Mouse (Mus musculus) hindbrain, postnatal 0 days (tissue): ENCODE measurements at regions not wholly inside any gene's neighbourhood (a gene's known extent, or its start where the extent isn't known, plus 50 kb on each side); places are given as distances from the start of the nearest gene placed in this dataset.

Experiments
- ATAC-seq: fragments of 200-750 bp; cut with Nextera tagmentation; 2 replicates; pipeline ENCODE4 v1.8.0; 2017; ENCODE audit warnings: mild to moderate bottlenecking, moderate TSS enrichment, moderate library complexity
- DNase-seq: peaks from one replicate; pipeline ENCODE4 v3.0.0-alpha.2; 2015; ENCODE audit warnings: low spot score
- H3K27ac ChIP-seq: fragments of 300-500 bp; sonication (generic); 2 replicates; pipeline ENCODE4 v1.5.1; 2014; ENCODE audit warnings: mild to moderate bottlenecking
- H3K27me3 ChIP-seq: fragments of 300-500 bp; sonication (generic); 2 replicates; pipeline ENCODE4 v1.6.1; 2014; ENCODE audit warnings: low read length, mixed read lengths; ENCODE audit not compliant: insufficient read depth
- H3K36me3 ChIP-seq: fragments of 300-500 bp; sonication (generic); 2 replicates; pipeline ENCODE4 v1.6.1; 2014; ENCODE audit warnings: low read length, mixed read lengths; ENCODE audit not compliant: insufficient read depth
- H3K4me1 ChIP-seq: fragments of 300-500 bp; sonication (generic); 2 replicates; pipeline ENCODE4 v1.6.1; 2014; ENCODE audit warnings: antibody characterized with exemption, low read length, mixed read lengths; ENCODE audit not compliant: insufficient read depth
- H3K4me2 ChIP-seq: fragments of 300-500 bp; sonication (generic); 2 replicates; pipeline ENCODE4 v1.6.1; 2014; ENCODE audit warnings: low read depth, mild to moderate bottlenecking, low read length, moderate library complexity, mixed read lengths
- H3K4me3 ChIP-seq: fragments of 300-500 bp; sonication (generic); 2 replicates; pipeline ENCODE4 v1.5.1; 2014; ENCODE audit warnings: low read length
- H3K9ac ChIP-seq: fragments of 300-500 bp; sonication (generic); replicated peaks from 2 replicates; pipeline ENCODE4 v1.6.1; 2014; ENCODE audit warnings: mild to moderate bottlenecking, low read length, moderate library complexity, mixed read lengths
- H3K9me3 ChIP-seq: fragments of 300-500 bp; sonication (generic); 2 replicates; pipeline ENCODE4 v1.6.1; 2016; ENCODE audit warnings: low read length, mixed read lengths
- CTCF ChIP-seq: IDR thresholded peaks from 2 replicates; pipeline ENCODE4 v1.5.1; 2016; ENCODE audit warnings: antibody characterized with exemption, control low read depth, low read depth
- WGBS: fragments of 180-500 bp; shearing (Covaris S2); extraction: QIAGEN DNeasy Blood & Tissue Kit; methylation state at CpG from one replicate; pipeline ENCODE4 v1.1.7; 2014; 5-methylcytosine and 5-hydroxymethylcytosine counted together

DNA sequence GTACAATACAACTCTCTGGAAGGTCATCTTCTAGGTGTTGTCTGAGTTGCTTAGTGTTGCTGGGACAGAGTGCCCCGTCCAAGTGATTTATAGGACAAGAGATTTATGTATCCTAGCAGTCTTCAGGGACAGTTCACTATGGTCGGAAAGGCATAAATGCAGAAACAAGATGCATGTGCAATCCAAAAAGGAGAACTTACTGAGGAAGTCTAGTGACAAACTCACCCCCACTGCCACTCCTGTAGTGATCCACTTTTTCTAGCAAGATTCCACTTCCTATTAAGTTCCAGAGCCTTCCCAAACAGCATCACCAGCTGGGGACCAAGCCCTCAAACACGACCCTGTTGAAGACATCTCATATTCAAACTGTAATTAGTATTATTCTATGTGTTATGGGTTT, 1266.9 kb upstream of the Lrrc6 start:
- Histone ChIP-seq H3K27me3 (no peaks in the 10 kb centered on the region), H3K9me3 (no peaks in the 10 kb centered on the region), H3K27ac (no peak overlapping the region), H3K4me3 (no peak overlapping the region), H3K9ac (no peak overlapping the region), H3K4me1 (no peaks in the 10 kb centered on the region), H3K4me2 (no peak overlapping the region), H3K36me3 (no peaks in the 10 kb centered on the region)
- ATAC-seq (no peak), DNase-seq (no peak)
- TF ChIP-seq CTCF = no peak
- 78% methylated on average over 3 of the region's 3 CpGs for WGBS

DNA sequence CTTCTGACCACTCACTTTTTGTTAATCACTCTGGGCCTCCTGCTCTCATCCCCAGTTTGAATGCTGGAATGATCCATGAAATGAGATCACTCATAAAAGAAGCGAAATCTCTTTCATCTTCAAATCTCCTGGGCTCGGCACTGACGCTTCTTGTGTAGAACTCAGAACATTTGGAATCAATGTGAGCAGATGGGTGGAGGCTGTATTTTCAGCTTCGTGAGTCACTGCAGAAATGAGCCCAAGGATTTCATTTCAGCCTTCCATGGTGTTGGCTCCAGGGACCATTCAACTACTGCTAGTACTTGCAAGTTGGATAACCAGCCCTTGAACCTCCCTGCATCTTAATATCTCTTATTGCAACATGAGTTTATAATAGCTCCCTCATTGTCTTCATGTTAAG, 1258.5 kb upstream of the Lrrc6 start:
- DNase-seq = no peak
- 73% methylated on average over 4 of the region's 4 CpGs for WGBS
- H3K9me3 ChIP-seq = no peaks in the 10 kb centered on the region
- H3K4me1 ChIP-seq = no peaks in the 10 kb centered on the region
- ATAC-seq = no peak
- no peaks in the 10 kb centered on the region for H3K36me3 ChIP-seq
- no peak for TF ChIP-seq CTCF
- no peak overlapping the region for H3K9ac ChIP-seq
- H3K4me2 ChIP-seq = no peak overlapping the region
- H3K27ac ChIP-seq = no peak overlapping the region
- no peaks in the 10 kb centered on the region for H3K27me3 ChIP-seq
- H3K4me3 ChIP-seq = no peak overlapping the region

DNA sequence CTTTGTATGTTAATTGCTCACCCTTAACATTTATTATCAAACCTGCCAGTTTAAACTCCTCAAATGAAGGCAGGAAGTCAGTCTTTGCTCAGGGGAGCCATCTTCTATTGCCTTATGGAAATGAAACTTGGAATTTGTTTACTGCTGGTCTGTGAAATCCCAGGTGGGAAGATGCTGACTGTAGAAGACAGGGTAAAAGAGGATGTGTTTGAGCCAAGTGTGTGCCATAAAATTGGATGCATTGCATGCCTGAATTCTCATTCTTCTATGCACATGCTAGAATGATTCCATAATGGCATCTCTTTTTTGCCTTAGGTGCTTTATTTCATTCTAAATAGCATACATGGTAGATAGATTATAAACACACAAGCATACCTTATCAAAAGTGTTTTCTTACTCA, 1249.9 kb upstream of the Lrrc6 start:
- DNase-seq (no peak), ATAC-seq (no peak)
- H3K36me3 ChIP-seq = no peaks in the 10 kb centered on the region
- no peak overlapping the region for H3K27ac ChIP-seq
- H3K9ac ChIP-seq = no peak overlapping the region
- no peak overlapping the region for H3K4me3 ChIP-seq
- no peaks in the 10 kb centered on the region for H3K9me3 ChIP-seq
- H3K4me1 ChIP-seq = no peaks in the 10 kb centered on the region
- no peak overlapping the region for H3K4me2 ChIP-seq
- TF ChIP-seq CTCF = no peak
- H3K27me3 ChIP-seq = no peaks in the 10 kb centered on the region

DNA sequence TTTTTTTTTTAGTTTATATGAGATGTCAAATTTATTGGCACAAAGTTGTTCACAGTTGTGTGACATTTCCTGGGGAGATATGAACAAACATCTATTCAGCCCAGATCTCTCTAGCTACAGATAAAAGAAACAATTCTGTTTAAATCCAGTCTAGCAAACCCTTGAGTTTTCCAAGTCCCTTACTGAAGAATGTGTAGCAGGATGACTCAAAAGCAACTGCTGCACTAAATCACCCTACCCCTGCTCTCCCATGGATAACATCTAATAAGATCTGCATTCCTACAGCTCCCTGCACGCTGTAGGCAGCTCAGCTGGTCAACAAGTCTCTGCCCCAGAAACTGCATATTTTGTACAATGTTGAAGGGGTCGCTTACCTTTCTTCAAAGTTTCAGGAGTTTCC, 1242.6 kb upstream of the Lrrc6 start:
- Histone ChIP-seq H3K4me2 (no peak overlapping the region), H3K4me1 (no peaks in the 10 kb centered on the region), H3K36me3 (no peaks in the 10 kb centered on the region), H3K27me3 (no peaks in the 10 kb centered on the region), H3K9me3 (no peaks in the 10 kb centered on the region), H3K27ac (no peak overlapping the region), H3K9ac (no peak overlapping the region), H3K4me3 (no peak overlapping the region)
- no peak for TF ChIP-seq CTCF
- ATAC-seq (no peak), DNase-seq (no peak)
- 70% methylated on average over 2 of the region's 2 CpGs for WGBS

DNA sequence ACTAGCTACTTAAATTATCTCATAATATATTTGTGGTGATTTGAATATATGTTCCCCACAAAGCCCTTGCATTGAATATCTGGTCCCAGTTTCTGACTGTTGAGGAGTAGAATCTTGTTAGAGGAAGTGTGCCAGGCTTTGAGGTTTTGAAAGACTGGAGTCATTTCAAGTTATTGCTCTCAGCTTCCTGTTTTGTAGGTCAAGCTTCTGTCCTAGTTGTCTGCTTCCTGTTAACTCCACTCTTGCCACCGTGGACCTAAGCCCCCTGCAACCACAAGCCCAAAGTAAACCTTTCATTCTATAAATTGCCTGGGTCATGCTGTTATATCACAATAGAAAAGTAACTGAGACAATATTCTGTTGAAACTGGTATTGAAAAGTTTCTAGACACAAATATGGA, 1232.3 kb upstream of the Lrrc6 start:
- 93% methylated on average over 1 of the region's 1 CpGs for WGBS
- DNase-seq (no peak), ATAC-seq (no peak)
- H3K9me3 ChIP-seq = no peaks in the 10 kb centered on the region
- no peak overlapping the region for H3K4me2 ChIP-seq
- H3K4me3 ChIP-seq = no peak overlapping the region
- TF ChIP-seq CTCF = no peak
- H3K9ac ChIP-seq = no peak overlapping the region
- H3K4me1 ChIP-seq = no peaks in the 10 kb centered on the region
- H3K27me3 ChIP-seq = no peaks in the 10 kb centered on the region
- H3K27ac ChIP-seq = no peak overlapping the region
- H3K36me3 ChIP-seq = no peaks in the 10 kb centered on the region

DNA sequence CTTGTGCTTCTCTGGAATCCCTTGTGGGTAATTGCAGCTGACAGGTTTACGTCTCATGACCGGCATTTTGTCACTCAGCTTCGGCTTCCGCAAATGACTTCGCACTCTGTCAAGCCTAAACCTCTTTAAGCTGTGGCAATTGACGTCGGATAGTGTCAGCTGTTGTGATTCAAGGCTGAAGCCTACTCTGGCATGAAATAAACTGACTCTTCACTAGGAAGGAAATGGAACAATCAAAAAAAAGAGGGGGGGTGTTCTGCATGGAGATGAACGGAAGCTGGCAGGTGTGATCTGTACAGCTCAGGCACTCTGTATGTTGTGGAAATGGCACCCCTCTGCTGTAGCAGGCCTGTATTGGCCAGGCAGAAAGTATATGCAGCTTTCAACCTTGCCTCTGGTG, 1228.8 kb upstream of the Lrrc6 start:
- H3K27me3 ChIP-seq = no peaks in the 10 kb centered on the region
- WGBS = 65% methylated on average over 8 of the region's 8 CpGs
- H3K9me3 ChIP-seq = no peaks in the 10 kb centered on the region
- no peak overlapping the region for H3K4me2 ChIP-seq
- no peak overlapping the region for H3K4me3 ChIP-seq
- no peak overlapping the region for H3K27ac ChIP-seq
- H3K9ac ChIP-seq = no peak overlapping the region
- ATAC-seq (peak; percentile 51; the same call in 1 of the 2 replicates), DNase-seq (peak; percentile 23)
- H3K4me1 ChIP-seq = no peaks in the 10 kb centered on the region
- no peaks in the 10 kb centered on the region for H3K36me3 ChIP-seq
- TF ChIP-seq CTCF = no peak

DNA sequence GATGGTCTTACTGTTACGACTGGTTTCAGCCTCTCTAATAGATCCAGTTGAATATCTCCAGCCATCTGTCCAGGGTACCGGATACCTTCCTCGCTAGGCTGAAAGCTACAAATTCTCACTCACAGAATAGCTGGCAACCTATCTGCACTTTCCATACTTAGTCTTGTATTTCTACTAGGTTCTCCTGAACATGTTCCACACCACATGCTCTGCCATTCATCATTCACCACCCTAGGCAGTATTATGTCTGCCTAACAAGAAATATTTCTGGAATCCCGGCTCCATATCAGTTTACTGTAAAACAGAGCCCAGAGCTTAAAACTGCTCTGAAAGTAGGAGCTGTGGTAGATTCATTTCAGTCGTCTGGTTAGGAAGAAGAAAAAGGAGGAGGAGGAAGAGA, 1224.5 kb upstream of the Lrrc6 start:
- DNase-seq (no peak), ATAC-seq (no peak)
- Histone ChIP-seq H3K4me1 (no peaks in the 10 kb centered on the region), H3K4me2 (no peak overlapping the region), H3K27me3 (no peaks in the 10 kb centered on the region), H3K9ac (no peak overlapping the region), H3K9me3 (no peaks in the 10 kb centered on the region), H3K4me3 (no peak overlapping the region), H3K36me3 (no peaks in the 10 kb centered on the region), H3K27ac (no peak overlapping the region)
- no peak for TF ChIP-seq CTCF
- 82% methylated on average over 5 of the region's 5 CpGs for WGBS
